Mouse (Mus musculus): ENCODE data around the gene Eml4.

Eml4 gene

GRCm38 (mm10) chr17:83382752-83383151, 32.0 kb downstream of the Eml4 start:
- DNase-seq = no peak

- DNase-seq = no peak
Observed at GRCm38 (mm10) chr17:83384981-83385380, 34.2 kb downstream of the Eml4 start.

- DNase-seq = no peak
Observed at GRCm38 (mm10) chr17:83387161-83387560, 36.4 kb downstream of the Eml4 start.

- no peak for DNase-seq
Observed at GRCm38 (mm10) chr17:83394013-83394412, 43.3 kb downstream of the Eml4 start.

- no peak for DNase-seq
Observed at GRCm38 (mm10) chr17:83397571-83398100, 46.9 kb downstream of the Eml4 start.

- no peak for DNase-seq
Observed at GRCm38 (mm10) chr17:83398756-83399155, 48.0 kb downstream of the Eml4 start.

- no peak for DNase-seq
Observed at GRCm38 (mm10) chr17:83430607-83431006, 79.9 kb downstream of the Eml4 start.

- no peak for DNase-seq
Observed at GRCm38 (mm10) chr17:83443406-83443805, 92.7 kb downstream of the Eml4 start.

GRCm38 (mm10) chr17:83449583-83449982, 98.9 kb downstream of the Eml4 start:
- DNase-seq = no peak

GRCm38 (mm10) chr17:83451367-83451766, 100.6 kb downstream of the Eml4 start:
- DNase-seq = no peak

GRCm38 (mm10) chr17:83451796-83452195, 101.1 kb downstream of the Eml4 start:
- DNase-seq = no peak

GRCm38 (mm10) chr17:83452451-83452850, 101.7 kb downstream of the Eml4 start:
- no peak for DNase-seq

GRCm38 (mm10) chr17:83453587-83453986, 102.9 kb downstream of the Eml4 start:
- DNase-seq = no peak

- no peak for DNase-seq
Observed at GRCm38 (mm10) chr17:83457271-83457670, 106.5 kb downstream of the Eml4 start.

GRCm38 (mm10) chr17:83465969-83466368, 115.2 kb downstream of the Eml4 start:
- no peak for DNase-seq

- no peak for DNase-seq
Observed at GRCm38 (mm10) chr17:83466697-83467251, 116.0 kb downstream of the Eml4 start.

GRCm38 (mm10) chr17:83469586-83469985, 118.9 kb downstream of the Eml4 start:
- DNase-seq = no peak

GRCm38 (mm10) chr17:83477089-83477488, 126.4 kb downstream of the Eml4 start:
- no peak for DNase-seq

- DNase-seq = peak; percentile 41
Observed at GRCm38 (mm10) chr17:83481551-83481950, 130.8 kb downstream of the Eml4 start.

- DNase-seq = no peak
Observed at GRCm38 (mm10) chr17:83482817-83483536, 132.2 kb downstream of the Eml4 start.

GRCm38 (mm10) chr17:83483784-83484183, 133.1 kb downstream of the Eml4 start:
- no peak for DNase-seq

GRCm38 (mm10) chr17:83487762-83488161, 137.0 kb downstream of the Eml4 start:
- no peak for DNase-seq

- DNase-seq = no peak
Observed at GRCm38 (mm10) chr17:83498889-83499288, 148.2 kb downstream of the Eml4 start.

GRCm38 (mm10) chr17:83499692-83500091, 149.0 kb downstream of the Eml4 start:
- DNase-seq = no peak

- DNase-seq = no peak
Observed at GRCm38 (mm10) chr17:83503693-83504092, 153.0 kb downstream of the Eml4 start.

All from right cerebral cortex, postnatal 14 days (tissue).